Mouse (Mus musculus): ENCODE results near the gene Atp10a. TPM values are rescaled to one million over a fixed set of nuclear protein-coding genes. Genes with fewer than 3 reads are reported as not detected.

Atp10a gene
- total RNA-seq (2021), result 1 to 10 TPM; 7.8 to 7.9 TPM
- long read RNA-seq, experiment 1, full-length matches to known transcripts, result 2 of 6 reads
- long read RNA-seq, experiment 1, partial matches to known transcripts, result 1 of 6 reads
- long read RNA-seq, experiment 1, other reads (novel, unspliced or antisense), result 3 of 6 reads
- long read RNA-seq, experiment 2, full-length matches to known transcripts, result 2 of 6 reads
- long read RNA-seq, experiment 2, partial matches to known transcripts, result 0 of 6 reads
- long read RNA-seq, experiment 2, other reads (novel, unspliced or antisense), result 4 of 6 reads

DNA sequence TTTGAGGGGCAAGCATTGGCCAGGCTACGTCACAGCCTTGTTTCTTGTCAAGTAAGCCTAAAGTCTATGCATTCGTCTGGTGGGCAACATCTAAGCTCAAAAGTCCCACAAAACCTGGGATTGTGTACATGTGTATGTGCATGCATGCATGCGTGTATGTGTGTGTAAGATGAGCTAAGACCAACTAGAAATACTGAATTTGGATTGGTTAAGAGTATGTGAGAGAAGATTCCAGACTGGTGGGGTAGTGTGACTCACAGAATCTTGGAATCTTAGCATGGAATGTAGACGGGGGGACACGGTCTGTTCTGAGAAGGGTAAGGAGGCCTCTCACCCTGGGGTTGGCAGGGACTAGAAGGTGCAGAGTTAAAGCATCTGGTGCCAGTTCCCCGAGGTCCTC is at the start of gene Atp10a:
TSS of gene Atp10a (plus strand) at position 301 of the 400 bp plus-strand sequence.
- DNase-seq (ENCODE audit: low spot score in 2 of 2), result no peak

DNA sequence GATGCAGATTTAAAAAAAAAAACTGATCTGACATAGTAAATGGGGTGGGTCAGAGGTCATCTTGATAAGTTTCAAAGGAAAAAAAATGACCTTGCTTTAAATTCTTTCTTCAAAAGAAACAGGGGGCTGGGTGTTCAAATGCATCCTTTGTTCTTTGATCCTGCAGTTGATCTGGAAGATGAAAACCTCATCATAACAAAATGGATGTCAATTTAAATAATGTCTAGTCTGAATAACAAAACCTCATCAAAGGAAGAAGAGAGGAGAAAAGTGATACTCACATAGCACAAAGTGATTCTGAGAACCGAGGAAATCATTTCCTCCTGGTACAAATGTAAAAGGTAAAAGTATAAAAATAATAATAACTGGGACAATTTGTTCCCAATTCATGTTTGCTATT is 37.9 kb upstream of the Atp10a start:
- no peak for DNase-seq (ENCODE audit: low spot score in 2 of 2)

DNA sequence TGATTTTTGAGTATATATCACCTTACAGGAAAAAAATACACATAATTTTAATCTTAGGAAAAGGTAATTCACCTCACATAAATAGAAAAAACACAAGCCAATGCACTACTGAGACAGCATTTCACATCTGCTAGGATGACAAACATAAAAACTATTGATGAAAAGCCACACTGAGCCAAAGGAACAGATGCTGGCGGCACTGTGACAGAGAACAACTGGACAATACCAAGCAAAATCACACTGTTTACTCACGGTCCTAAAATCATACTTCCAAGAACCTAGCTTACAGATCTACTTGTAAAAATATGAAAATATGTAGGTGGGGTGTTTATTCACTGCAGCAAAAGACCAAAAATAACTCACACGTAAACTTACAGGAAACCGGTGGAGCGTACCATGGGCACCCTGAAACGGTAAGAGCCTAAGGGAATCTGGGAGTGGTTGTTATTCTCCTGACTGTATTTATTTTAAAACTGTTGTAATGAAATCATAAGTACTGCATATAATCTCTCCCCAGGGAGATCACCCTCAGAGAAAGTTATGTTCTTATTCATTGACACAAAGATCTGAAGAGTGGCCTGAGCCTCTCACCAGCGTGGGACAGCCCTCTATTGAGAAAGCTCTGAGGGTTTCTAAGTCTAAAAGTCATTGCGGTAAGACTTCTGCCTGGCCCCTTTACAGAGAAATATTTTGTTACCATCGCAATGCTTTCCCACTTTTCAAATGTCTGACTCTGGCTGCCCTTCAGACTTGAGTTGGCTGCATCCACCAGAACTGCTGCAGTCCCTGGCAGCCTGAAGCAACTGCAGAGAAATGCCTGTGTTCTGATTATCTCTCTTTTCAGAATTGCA is 29.4 kb upstream of the Atp10a start:
- DNase-seq (ENCODE audit: low spot score in 2 of 2), result peak in 1 of 2 experiments; percentile 42

DNA sequence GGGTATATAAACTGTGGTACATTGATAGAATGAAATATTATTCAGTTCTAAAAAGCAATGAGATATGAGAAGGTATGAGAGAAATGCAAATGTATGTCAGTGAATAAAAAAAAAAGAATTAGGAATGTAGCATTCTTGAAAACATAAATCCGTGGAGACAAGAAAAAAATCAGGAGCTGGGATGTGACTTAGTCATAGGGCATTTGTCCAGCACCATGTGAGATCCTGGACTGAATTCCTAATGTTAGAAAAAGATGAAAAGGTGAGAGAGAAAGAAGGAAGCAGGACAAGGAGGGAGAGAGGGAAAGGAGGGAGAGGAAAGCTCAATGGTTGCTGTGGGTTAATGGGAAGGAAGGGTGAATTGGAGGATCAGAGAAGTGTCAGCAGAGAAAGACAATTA is 28.6 kb upstream of the Atp10a start:
- DNase-seq (ENCODE audit: low spot score in 2 of 2), result no peak

DNA sequence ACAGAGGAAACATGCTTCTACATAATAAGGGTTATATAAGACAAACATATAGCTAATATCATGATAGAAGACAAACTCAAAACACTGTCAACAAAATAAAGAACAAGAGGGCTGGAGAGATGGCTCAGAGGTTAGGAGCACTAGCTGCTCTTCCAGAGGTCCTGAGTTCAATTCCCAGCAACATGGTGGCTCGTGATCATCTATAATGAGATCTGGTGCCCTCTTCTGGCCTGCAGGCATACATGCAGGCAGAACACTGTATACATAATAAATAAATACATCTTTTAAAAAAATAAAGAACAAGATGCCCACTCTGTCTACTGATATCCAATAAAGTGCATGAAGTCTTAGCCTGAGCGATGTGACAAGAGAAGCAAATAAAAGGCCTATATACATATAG is 26.7 kb upstream of the Atp10a start:
- no peak for DNase-seq (ENCODE audit: low spot score in 2 of 2)

DNA sequence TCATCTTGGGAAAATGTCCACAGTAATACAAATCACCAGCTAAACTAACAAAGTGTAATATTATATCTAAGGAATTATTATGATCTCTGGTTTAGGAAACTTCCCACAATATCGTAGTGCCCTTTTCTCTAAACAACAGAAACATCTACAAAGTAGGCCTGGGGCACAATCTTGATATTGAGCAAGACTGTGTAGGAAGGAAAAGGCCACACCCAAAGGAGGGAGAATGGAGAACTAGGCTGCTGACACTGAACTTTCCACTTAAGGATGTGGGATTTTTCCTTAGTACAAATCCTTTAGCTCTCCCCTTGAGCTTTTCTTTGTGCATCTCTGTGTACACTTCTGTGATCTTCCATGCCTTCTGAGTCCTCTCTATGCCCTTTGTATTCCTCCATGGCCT is 22.3 kb upstream of the Atp10a start:
- DNase-seq (ENCODE audit: low spot score in 2 of 2), result no peak

DNA sequence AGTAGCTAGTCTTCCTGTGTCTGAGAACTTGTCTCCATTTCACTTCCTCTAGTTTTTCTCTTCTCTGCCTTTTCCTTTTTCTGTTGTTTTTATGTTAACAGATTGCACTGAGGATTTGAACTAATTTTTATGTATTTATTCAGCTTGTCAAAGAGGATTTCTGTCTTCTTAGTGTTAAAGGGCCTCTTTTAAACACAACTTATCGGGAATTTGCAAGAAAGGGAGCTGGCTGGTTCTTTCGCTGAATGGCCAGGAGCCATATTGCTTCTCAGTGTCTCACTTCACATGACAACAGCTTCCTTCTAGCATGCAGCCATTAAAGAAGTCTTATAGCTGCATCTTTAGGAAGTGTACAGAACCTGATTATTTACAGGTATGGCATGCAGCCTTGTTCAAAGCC is 16.3 kb upstream of the Atp10a start:
- DNase-seq (ENCODE audit: low spot score in 2 of 2), result no peak

DNA sequence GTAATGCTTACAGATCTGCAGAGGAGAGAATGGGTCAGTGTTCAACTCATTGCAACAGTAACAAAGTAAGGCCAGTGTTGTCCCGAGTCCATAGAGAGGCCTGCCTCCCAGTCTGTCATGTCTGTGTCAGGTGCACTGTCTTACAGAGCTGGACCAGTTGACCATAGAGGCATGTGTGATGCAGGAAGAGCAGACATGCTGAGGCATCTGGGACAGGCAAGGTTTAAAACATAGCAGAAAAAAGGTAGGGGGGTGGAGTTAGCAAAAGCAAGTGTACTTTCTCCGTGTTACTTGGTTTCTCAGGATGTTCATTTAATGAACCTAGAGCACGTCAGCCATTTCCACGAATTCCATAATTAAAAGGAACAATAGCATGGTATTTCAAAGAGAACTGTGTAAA is 15.5 kb upstream of the Atp10a start:
- DNase-seq (ENCODE audit: low spot score in 2 of 2), result no peak

DNA sequence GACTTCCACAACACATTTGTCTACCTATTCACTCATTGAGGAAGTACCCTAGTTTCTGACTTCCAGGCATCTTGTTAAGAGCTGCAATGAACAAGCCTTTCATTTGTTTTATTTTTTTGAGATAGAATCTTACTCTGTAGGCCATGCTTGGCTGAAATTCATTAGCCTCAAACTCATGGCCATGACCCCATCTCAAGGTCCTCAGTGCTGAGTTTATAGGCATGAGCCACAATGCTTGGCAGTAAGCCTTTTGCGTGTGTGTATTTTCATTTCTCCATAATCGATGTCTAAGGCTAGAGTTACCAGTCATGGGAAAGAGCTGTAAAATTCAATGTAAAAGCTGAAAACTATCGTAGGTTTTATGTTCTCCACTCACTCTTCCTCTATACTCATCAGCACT is 14.1 kb upstream of the Atp10a start:
- DNase-seq (ENCODE audit: low spot score in 2 of 2), result no peak

DNA sequence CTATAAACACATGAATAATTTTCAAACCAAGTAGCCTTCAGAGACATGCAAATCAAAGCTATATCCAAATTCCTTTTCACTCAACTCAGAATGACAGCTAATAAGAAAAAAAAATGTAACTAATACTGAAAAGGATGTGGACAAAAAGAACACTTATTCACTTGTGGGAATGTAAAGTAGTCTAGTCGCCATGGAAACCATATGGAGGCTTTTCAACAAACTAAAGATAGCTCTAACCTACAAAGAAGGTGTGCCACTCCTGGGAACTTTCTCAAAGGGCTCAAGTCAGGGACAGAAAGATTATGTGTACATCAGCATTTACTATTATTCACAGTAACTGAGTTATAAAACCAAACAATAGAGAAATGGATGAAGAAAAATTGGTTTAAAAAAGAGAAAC is 8.6 kb upstream of the Atp10a start:
- DNase-seq (ENCODE audit: low spot score in 2 of 2), result no peak

DNA sequence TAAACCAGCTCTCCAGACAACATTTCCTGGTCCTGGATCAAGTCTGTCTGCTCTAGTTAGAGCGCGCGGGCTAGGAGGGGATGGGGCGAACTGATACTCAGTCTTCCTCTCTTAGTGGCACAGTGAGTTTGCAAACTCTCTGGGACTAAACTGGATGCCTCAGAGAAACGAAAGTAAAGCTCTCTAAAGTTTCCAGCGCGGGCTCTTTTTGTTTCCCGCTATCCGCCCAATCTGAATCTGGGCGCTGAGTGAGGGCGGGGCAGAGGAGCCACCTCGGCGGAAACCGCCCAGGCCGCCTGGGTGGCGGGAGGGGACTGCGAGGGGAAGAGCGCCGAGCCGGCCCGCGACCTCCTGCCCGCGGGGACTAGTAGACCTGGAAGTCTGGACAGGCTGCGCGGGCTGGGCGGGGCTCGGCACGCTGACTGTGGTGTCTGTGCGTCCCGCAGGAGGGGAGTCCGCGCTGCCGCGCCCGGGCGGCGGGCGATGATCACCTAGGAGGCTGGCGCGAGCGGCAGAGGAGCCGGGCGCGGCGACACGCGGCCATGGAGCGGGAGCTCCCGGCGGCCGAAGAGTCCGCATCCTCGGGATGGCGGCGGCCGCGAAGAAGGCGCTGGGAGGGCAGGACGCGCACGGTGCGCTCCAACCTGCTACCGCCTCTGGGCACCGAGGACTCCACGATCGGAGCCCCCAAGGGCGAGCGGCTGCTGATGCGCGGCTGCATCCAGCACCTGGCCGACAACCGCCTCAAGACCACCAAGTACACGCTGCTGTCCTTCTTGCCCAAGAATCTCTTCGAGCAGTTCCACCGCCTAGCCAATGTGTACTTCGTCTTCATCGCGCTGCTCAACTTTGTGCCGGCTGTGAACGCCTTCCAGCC is 2.2 kb downstream of the Atp10a start:
- peak; percentile 53 to 73 for DNase-seq (ENCODE audit: low spot score in 2 of 2)

DNA sequence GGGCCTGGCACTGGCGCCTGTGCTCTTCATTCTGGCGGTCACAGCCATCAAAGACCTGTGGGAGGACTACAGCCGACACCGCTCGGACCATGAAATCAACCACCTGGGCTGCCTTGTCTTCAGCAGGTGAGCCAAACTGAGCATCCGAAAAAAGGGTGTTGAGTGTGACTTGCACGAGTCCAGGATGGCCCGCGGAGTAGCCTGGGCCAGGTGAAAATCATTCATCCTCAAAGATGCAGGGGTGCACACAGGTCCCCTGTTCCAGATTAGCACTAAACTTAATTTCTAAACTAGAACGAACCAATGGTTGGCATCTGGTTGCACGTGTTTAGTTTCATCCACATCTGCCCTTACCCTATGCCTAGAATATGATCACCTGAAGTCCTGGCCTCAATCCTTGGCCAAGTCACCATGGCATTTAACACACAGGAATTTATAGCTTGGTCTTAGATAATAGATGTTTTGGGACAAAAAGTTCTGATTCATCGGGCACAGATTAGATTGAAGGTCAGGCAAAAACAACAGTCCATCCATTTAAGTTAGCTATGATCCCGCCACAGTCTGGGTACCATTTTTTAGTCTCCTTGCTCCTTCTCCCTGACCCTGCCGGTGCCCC is 2.9 kb downstream of the Atp10a start:
- no peak for DNase-seq (ENCODE audit: low spot score in 2 of 2)

DNA sequence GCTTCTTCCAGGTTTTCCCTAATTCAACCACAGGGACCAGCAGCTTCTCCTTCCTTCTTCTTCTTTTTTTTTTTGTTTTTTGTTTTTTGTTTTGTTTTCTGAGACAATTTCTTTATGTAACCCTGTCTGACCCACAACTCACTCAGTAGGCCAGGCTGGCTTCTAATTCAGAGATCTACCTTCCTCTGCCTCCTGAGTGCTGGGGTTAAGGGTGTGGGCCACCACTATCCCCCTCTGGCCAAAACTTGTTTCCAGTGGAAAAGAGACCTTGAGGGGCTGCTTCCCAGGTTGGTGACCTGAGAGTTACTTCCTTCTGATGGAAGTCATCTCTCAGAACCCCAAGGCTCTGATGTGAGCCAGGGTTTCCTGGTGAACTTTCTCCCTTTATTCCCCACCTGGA is 4.1 kb downstream of the Atp10a start:
- no peak for DNase-seq (ENCODE audit: low spot score in 2 of 2)

DNA sequence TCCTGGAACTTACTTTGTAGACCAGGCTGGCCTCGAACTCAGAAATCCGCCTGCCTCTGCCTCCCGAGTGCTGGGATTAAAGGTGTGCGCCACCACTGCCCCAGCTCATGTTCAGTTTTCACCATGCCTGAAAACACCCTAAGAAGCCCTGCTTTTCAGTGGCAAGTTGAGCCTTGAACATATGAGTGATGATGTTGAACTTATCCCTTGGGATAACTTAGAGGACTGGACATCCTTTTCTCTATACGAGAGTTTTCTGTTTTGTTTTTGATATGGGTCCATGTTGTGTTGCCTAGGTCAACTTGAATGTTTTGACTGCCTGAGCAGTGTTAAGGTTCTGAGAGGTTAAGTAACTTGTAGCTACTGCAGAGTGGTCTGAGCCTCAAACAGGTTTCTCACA is 4.7 kb downstream of the Atp10a start:
- DNase-seq (ENCODE audit: low spot score in 2 of 2), result no peak

DNA sequence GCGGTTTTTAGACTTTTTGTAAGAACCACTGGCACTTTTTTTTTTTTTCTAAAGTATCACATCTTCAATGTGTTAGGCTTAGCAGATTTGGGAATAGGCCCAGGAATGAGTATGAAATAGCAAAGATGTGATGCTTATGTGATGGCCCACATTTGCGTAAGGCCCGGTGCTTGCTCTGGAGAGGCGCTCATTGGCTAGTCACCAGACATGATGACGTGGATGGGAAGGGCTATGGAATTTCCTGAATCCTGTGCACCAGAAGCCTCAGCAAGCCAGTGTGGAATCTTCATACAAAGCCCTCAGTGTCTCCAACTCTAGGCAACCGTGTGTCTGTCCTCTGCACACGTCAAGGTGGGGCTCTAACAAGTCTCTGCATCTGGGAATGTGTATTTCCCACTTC is 5.1 kb downstream of the Atp10a start:
- peak in 1 of 2 experiments; percentile 19 for DNase-seq (ENCODE audit: low spot score in 2 of 2)

DNA sequence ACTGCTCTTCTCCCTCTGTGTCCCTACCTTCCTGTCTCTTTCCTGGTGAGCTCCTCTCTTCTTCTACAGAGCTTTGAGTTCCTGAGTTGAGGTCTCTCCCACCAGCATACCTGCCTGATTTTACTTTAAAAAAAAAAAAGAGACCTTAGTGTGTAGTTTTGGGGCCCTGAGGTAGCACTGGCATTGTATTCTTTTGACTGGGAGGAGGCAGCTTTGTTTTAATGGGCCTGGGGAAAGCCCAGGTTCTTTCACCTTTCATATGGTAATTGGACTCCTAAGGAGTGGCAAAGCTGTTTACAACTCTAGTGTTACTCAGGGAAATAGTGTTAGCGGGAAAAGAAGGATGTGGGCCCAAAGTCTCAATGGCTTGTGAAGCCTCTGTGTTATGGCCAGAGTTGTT is 12.7 kb downstream of the Atp10a start:
- DNase-seq (ENCODE audit: low spot score in 2 of 2), result no peak

DNA sequence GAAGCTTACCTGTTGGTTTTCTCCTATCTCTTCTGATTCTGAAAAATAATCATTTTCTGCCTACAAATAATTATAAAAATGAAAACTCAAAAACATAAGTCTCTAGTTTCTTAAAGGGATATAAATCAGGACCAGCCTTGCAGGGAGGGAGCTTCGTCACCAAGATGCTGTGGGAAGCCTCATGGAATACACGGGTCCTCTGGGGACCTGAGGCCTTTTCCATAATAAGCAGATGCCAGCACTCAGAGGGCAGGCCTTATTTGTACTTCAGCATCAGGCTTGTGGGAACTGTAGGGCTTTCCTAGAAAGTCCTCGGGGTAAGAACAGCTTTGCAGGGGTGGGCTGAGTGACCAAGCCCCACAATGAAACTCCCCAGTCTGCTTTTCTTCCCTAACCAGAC is 20.1 kb downstream of the Atp10a start:
- DNase-seq (ENCODE audit: low spot score in 2 of 2), result no peak

DNA sequence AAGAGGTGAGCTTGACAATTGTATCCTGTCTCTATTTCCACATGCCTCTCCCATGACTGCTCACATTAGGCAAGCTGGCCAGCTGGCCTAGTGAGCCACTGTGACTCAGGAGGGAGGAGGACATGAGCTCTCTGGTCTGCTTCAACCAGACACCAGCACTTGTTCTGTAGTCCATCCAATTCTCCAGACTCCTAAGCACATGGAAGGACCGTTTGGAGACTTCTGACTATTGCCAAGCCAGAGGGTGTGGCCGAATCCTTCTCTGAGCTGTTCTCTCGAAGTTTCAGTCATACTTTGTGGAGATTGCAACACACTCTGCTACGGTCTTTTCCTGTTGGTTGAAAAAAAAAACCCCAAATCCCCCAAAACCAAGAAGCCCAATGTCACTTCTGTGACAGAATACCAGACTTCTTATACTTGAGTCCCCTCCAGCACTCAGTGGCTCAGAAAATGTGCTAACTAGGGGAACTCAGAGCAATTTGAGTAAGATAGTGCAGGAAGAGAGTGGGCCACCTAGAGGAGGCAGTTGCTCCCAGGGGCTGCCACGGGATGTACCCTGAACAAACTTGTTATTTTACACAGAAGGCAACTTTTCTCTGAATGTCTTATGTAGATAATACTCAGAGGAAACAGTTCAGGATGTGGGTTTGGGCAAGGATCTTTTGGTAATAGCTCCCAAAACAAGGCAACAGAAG is 21.3 kb downstream of the Atp10a start:
- DNase-seq (ENCODE audit: low spot score in 2 of 2), result peak in 1 of 2 experiments; percentile 25

DNA sequence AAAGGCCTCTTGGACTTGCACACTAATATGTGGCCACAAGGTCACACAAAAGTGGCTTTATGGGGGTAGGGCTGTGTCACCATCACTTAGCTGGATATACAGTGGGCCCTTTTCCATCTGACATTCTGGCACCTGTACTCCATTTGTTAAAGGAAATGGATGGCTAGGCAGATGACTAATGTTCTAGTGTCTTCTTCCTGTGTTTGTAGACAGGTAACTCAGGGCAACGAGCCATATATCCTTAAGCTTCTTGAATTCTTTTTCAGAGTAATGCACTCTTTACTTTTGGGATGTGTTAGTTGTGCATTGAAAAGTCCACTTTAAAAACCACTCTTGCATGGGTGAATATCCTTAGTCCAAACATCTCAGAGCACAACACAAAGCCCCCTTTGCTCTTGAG is 30.0 kb downstream of the Atp10a start:
- DNase-seq (ENCODE audit: low spot score in 2 of 2), result no peak

DNA sequence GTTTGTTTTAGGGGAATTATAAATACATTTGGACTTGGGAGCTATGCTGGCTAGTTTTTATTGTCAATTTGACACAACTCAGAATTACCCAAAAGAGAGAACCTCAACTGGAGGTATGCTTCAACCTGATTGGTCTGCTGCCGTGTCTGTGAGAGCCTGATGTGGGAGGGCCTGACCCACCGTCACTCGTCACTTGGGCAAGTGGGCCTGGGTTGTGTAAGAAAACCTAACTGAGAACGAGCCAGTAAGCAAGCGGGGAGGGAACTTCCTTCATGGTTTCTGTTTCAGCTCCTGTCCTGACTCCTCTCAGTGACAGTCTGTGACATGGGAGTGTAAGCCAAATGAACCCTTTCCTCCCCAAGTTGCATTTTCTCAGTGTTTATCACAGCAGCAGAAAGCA is 30.6 kb downstream of the Atp10a start:
- DNase-seq (ENCODE audit: low spot score in 2 of 2), result no peak

DNA sequence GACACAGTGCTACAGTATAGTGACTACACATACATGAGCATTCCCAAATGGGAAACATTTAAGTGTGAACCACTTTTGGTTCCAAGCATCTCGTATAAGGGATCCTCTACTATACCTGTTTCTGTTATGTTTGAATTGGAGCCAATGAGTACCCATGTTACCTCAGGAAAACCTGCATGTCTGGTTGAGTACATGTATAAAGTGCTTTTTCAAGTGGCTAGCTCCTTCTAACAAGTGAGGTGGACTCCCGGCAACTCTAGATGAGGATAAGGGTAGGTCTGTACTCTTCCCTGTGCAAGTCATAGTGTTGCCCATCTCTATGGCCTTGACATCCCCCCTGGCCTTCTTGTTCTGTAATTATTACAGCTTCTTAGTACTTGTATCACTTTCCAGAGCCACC is 31.0 kb downstream of the Atp10a start:
- no peak for DNase-seq (ENCODE audit: low spot score in 2 of 2)

Measured in gastrocnemius, postnatal 4 days (tissue).